Mouse (Mus musculus): ENCODE measurements around the gene Polr2l. TPM values are rescaled to one million over a fixed set of nuclear protein-coding genes. Genes with fewer than 3 reads are reported as not detected.
A peak's percentile ranks its signal among the peaks of the same experiment; 100 is the strongest.

Polr2l gene
- polyA plus RNA-seq, 1 experiment from 2014 or later, result 60.6 TPM

DNA sequence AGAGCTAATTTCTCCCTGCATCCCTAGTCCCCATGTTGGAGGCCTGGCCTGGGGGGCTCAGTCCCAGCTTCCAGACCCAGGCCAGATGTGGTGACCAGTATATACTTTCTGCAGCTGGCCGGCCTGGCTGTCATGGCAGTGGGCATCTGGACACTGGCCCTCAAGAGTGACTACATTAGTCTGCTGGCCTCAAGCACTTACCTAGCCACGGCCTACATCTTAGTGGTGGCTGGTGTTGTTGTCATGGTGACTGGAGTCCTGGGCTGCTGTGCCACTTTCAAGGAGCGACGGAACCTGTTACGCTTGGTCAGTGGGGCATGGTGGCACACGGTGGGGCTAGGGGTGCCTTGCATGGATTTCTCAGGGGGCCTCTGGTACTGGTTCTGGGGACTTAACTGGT lies 5.6 kb downstream of the Polr2l start:
- Histone ChIP-seq H3K4me3 (ENCODE audit: low read depth, low read length) (peak overlapping the region; percentile 67), H3K27ac (replicated peaks; ENCODE audit: low read depth, low read length) (no peak overlapping the region), H3K36me3 (replicated peaks; ENCODE audit: control insufficient read depth, insufficient read depth, low read depth, low read length) (peaks cover 7% of the 10 kb centered on the region; the same call in 1 of the 2 replicates), H3K27me3 (ENCODE audit: control insufficient read depth, insufficient read depth, low read length) (peaks cover 12% of the 10 kb centered on the region), H3K9ac (replicated peaks; ENCODE audit: low read length) (peak overlapping the region; percentile 53), H3K4me1 (ENCODE audit: control insufficient read depth, insufficient read depth, low read length) (peaks cover 25% of the 10 kb centered on the region), H3K4me2 (ENCODE audit: low read depth, low read length) (peak overlapping the region; percentile 74), H3K9me3 (replicated peaks; ENCODE audit: control insufficient read depth, low read length) (no peaks in the 10 kb centered on the region)
- ATAC-seq (replicated peaks; ENCODE audit: insufficient number of reproducible peaks, low FRiP score, low TSS enrichment, low read depth) (no peak), DNase-seq (ENCODE audit: low spot score) (no peak)
- WGBS, result 90% methylated on average over 6 of the region's 6 CpGs

DNA sequence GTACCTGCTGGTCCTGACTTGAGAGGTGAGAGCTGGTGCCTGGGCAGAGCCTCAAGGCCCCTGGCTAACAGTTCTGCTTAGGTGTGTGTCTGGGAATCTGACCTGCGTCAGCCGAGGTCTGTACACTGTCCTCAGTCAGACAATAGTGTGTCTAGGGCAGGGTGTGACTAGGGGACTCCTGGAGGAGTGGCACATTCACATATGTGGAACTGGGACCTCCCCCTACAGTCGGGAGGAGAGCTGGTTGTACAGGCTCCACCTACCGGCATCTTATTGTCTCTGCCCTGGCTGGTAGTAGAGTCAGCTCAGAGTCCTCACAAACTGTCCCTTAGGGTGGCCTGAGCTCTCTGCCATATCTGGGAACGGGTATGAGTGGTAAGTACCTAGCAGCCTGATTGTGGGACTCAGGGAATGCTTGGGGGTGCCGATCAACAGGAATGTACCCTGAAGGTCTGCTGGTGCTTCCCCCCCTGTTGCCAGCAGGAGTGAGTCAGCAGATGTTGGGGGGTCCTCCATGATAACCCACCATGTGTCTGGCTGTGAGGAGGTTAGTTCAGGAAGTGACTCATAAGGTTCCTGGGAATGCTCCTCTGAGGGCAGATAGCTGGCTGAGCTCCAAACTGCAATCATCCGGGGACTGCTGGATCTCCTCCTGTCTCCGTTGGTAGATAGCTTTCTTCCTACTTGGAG lies 6.3 kb downstream of the Polr2l start:
- Histone ChIP-seq H3K27me3 (ENCODE audit: control insufficient read depth, insufficient read depth, low read length) (peaks cover 19% of the 10 kb centered on the region), H3K4me1 (ENCODE audit: control insufficient read depth, insufficient read depth, low read length) (peaks cover 26% of the 10 kb centered on the region), H3K9me3 (replicated peaks; ENCODE audit: control insufficient read depth, low read length) (no peaks in the 10 kb centered on the region), H3K9ac (replicated peaks; ENCODE audit: low read length) (peak overlapping the region; percentile 80), H3K36me3 (replicated peaks; ENCODE audit: control insufficient read depth, insufficient read depth, low read depth, low read length) (peaks cover 7% of the 10 kb centered on the region; the same call in 1 of the 2 replicates), H3K4me2 (ENCODE audit: low read depth, low read length) (peak overlapping the region; percentile 74), H3K27ac (replicated peaks; ENCODE audit: low read depth, low read length) (peak overlapping the region; percentile 67), H3K4me3 (ENCODE audit: low read depth, low read length) (peak overlapping the region; percentile 67)
- DNase-seq (ENCODE audit: low spot score) (peak; percentile 78), ATAC-seq (replicated peaks; ENCODE audit: insufficient number of reproducible peaks, low FRiP score, low TSS enrichment, low read depth) (peak; percentile 79)
- WGBS, result 20% methylated on average over 8 of the region's 8 CpGs

DNA sequence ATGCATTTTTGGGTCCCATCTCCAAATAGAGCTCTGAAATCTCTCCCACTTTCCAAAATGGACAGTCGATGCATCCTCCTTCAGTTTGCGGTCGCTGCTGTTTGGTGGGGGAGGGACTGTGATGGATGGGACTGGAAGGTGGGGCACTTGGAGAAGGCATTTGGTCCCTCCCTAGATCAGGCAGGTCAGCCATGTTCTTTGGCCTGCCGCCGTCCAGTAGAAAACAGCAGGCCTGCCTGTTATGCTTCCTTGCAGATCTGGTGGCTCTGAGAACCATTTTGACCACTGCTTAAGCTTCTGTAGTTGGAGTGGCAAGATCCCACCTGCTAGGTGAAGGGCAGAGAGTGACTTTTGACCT lies 6.8 kb downstream of the Polr2l start:
- Histone ChIP-seq H3K27me3 (ENCODE audit: control insufficient read depth, insufficient read depth, low read length) (peaks cover 24% of the 10 kb centered on the region), H3K4me1 (ENCODE audit: control insufficient read depth, insufficient read depth, low read length) (peaks cover 27% of the 10 kb centered on the region), H3K9me3 (replicated peaks; ENCODE audit: control insufficient read depth, low read length) (no peaks in the 10 kb centered on the region), H3K4me2 (ENCODE audit: low read depth, low read length) (peak overlapping the region; percentile 74), H3K27ac (replicated peaks; ENCODE audit: low read depth, low read length) (peak overlapping the region; percentile 67), H3K4me3 (ENCODE audit: low read depth, low read length) (peak overlapping the region; percentile 67), H3K9ac (replicated peaks; ENCODE audit: low read length) (peak overlapping the region; percentile 80), H3K36me3 (replicated peaks; ENCODE audit: control insufficient read depth, insufficient read depth, low read depth, low read length) (peaks cover 7% of the 10 kb centered on the region; the same call in 1 of the 2 replicates)
- DNase-seq (ENCODE audit: low spot score), result no peak
- no peak for ATAC-seq (replicated peaks; ENCODE audit: insufficient number of reproducible peaks, low FRiP score, low TSS enrichment, low read depth)
- WGBS, result 21% methylated on average over 5 of the region's 5 CpGs

DNA sequence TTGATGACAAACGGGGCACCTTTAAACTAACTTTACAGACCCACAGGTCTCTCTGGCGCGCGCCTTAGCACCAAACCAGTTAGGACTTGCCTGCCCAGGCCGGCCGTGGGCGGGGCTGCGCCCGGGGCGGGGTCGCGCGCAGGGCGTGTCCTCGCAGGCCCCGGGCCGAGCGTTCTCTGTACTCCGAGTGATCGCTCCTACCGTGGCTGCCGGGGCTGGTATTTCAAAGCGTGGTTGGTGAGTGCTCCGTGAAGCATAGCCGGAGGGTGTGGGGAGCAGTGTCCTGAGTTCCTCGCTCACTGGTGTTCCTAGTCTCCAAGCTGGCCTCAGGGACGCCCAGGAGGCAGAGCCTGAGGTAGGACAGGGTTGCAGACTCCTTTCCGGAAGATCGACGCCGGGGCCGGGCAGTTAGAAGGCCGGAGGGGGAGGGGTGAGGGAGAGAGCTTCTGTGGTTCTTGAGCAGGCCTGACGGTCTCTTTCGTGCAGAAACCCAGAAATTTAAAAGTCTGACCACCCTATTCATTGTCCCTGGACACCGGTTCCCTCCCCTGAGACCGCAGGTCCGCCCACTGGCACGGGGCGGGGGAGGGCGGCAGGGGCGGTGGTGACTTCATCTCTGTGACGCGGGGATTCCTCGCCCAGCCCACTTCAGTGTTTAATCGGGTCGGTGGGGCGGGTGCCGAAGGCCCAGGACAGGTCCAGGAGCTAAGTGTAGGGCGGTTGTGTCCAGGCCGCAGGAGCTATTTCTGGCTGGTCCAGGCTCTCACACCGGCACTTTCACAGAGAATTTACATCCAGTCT lies 7.5 kb downstream of the Polr2l start, which contains the start of gene Cd151:
Gene Cd151, plus strand, starts transcription at position 163 of the 801 bp plus-strand sequence.
- no peaks in the 10 kb centered on the region for H3K9me3 ChIP-seq (replicated peaks; ENCODE audit: control insufficient read depth, low read length)
- peak within 1 kb of the TSS; percentile 67 for H3K27ac ChIP-seq (replicated peaks; ENCODE audit: low read depth, low read length)
- DNase-seq (ENCODE audit: low spot score) (peak; percentile 88), ATAC-seq (replicated peaks; ENCODE audit: insufficient number of reproducible peaks, low FRiP score, low TSS enrichment, low read depth) (peak; percentile 36)
- peak within 1 kb of the TSS; percentile 80 for H3K9ac ChIP-seq (replicated peaks; ENCODE audit: low read length)
- H3K4me3 ChIP-seq (ENCODE audit: low read depth, low read length), result peak within 1 kb of the TSS; percentile 67
- peaks cover 7% of the 10 kb centered on the region; the same call in 1 of the 2 replicates for H3K36me3 ChIP-seq (replicated peaks; ENCODE audit: control insufficient read depth, insufficient read depth, low read depth, low read length)
- peaks cover 29% of the 10 kb centered on the region for H3K27me3 ChIP-seq (ENCODE audit: control insufficient read depth, insufficient read depth, low read length)
- peak within 1 kb of the TSS; percentile 74 for H3K4me2 ChIP-seq (ENCODE audit: low read depth, low read length)
- under 1% methylated on average over 52 of the region's 52 CpGs for WGBS
- peaks cover 27% of the 10 kb centered on the region for H3K4me1 ChIP-seq (ENCODE audit: control insufficient read depth, insufficient read depth, low read length)

- Histone ChIP-seq H3K27ac (replicated peaks; ENCODE audit: low read depth, low read length) (no peak overlapping the region; the same call in 1 of the 2 replicates), H3K4me1 (ENCODE audit: control insufficient read depth, insufficient read depth, low read length) (peaks cover 32% of the 10 kb centered on the region), H3K9me3 (replicated peaks; ENCODE audit: control insufficient read depth, low read length) (no peaks in the 10 kb centered on the region), H3K9ac (replicated peaks; ENCODE audit: low read length) (peak overlapping the region; percentile 80), H3K4me3 (ENCODE audit: low read depth, low read length) (peak overlapping the region; percentile 67), H3K36me3 (replicated peaks; ENCODE audit: control insufficient read depth, insufficient read depth, low read depth, low read length) (peaks cover 7% of the 10 kb centered on the region; the same call in 1 of the 2 replicates), H3K4me2 (ENCODE audit: low read depth, low read length) (peak overlapping the region; percentile 74), H3K27me3 (ENCODE audit: control insufficient read depth, insufficient read depth, low read length) (peaks cover 36% of the 10 kb centered on the region)
- DNase-seq (ENCODE audit: low spot score), result no peak
- ATAC-seq (replicated peaks; ENCODE audit: insufficient number of reproducible peaks, low FRiP score, low TSS enrichment, low read depth), result no peak
- WGBS, result 61% methylated on average over 10 of the region's 10 CpGs
These were observed 8.3 kb downstream of the Polr2l start for GRCm38 (mm10) chr7:141466607-141467148.

DNA sequence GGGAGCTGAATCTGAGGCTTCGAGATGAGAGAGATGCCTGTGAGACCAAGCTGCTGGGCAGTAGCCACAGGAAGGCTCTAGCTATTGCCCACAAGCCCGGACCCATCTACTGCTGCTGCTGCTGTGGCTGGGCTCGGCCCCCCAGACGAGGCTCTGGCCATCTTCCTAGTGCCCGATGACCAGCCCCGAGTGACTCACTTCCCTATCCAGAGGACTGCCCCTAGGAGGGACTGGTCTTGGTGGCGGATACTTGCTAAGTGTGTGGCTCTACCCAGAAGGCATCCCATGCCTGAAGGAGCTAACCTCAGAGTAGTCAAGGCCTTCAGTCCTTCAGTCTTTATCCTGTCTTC lies 8.9 kb downstream of the Polr2l start:
- H3K4me1 ChIP-seq (ENCODE audit: control insufficient read depth, insufficient read depth, low read length), result peaks cover 33% of the 10 kb centered on the region
- no peak for ATAC-seq (replicated peaks; ENCODE audit: insufficient number of reproducible peaks, low FRiP score, low TSS enrichment, low read depth)
- H3K36me3 ChIP-seq (replicated peaks; ENCODE audit: control insufficient read depth, insufficient read depth, low read depth, low read length), result peaks cover 7% of the 10 kb centered on the region; the same call in 1 of the 2 replicates
- 75% methylated on average over 7 of the region's 7 CpGs for WGBS
- no peak overlapping the region for H3K4me2 ChIP-seq (ENCODE audit: low read depth, low read length)
- no peak overlapping the region for H3K9ac ChIP-seq (replicated peaks; ENCODE audit: low read length)
- no peaks in the 10 kb centered on the region for H3K9me3 ChIP-seq (replicated peaks; ENCODE audit: control insufficient read depth, low read length)
- DNase-seq (ENCODE audit: low spot score), result no peak
- no peak overlapping the region for H3K27ac ChIP-seq (replicated peaks; ENCODE audit: low read depth, low read length)
- no peak overlapping the region for H3K4me3 ChIP-seq (ENCODE audit: low read depth, low read length)
- H3K27me3 ChIP-seq (ENCODE audit: control insufficient read depth, insufficient read depth, low read length), result peaks cover 40% of the 10 kb centered on the region

DNA sequence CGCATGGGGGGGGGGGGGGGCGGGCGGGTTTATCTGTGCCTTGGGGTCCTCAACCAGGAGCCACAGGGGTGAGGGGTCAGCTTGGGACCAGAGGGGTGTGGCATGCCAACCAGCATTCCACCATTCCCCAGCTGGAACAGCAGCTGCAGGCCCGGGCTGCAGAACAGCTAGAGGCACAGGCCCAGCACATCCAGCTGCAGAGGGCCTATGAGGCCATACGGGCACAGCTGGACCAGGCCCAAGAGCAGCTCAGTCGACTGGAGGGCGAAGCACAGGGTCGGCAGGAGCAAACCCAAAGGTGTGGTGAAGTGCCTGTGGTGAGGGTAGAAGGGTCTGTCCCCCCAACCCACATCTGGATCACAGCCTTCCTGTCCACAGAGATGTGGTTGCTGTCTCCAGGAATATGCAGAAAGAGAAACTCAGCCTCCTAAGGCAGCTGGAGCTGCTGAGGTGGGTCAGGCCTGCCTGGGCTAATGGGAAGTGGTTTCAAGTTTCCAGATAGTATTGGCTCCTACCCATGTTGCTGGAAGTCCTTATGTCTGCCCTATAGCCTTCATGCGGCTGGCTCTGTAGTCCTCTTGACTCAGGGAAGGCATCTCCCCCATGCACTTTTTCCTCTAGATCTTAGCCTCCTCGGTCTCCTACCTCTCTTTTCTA lies 9.4 kb downstream of the Polr2l start:
- WGBS, result 34% methylated on average over 8 of the region's 10 CpGs

More for the DNA sequence above, 9.4 kb downstream of the Polr2l start:
- Histone ChIP-seq H3K27me3 (ENCODE audit: control insufficient read depth, insufficient read depth, low read length) (peaks cover 44% of the 10 kb centered on the region), H3K4me2 (ENCODE audit: low read depth, low read length) (no peak overlapping the region), H3K4me3 (ENCODE audit: low read depth, low read length) (no peak overlapping the region), H3K4me1 (ENCODE audit: control insufficient read depth, insufficient read depth, low read length) (peaks cover 33% of the 10 kb centered on the region), H3K36me3 (replicated peaks; ENCODE audit: control insufficient read depth, insufficient read depth, low read depth, low read length) (peaks cover 6% of the 10 kb centered on the region; the same call in 1 of the 2 replicates), H3K27ac (replicated peaks; ENCODE audit: low read depth, low read length) (no peak overlapping the region), H3K9me3 (replicated peaks; ENCODE audit: control insufficient read depth, low read length) (no peaks in the 10 kb centered on the region), H3K9ac (replicated peaks; ENCODE audit: low read length) (no peak overlapping the region; the same call in 1 of the 2 replicates)
- no peak for ATAC-seq (replicated peaks; ENCODE audit: insufficient number of reproducible peaks, low FRiP score, low TSS enrichment, low read depth)
- DNase-seq (ENCODE audit: low spot score), result no peak
